Mouse (Mus musculus): Measurements from ENCODE around the gene Il20rb. TPM values are rescaled to one million over a fixed set of nuclear protein-coding genes. Genes with fewer than 3 reads are reported as not detected.

Il20rb gene
- total RNA-seq (2014; rRNA removed) (2.1 and 2.4 TPM in 2 replicates), polyA plus RNA-seq (2015; fragmentation: Nextera tagmentation; extraction: Ambion mirVana) (2.3 and 2.7 TPM in 2 replicates)

DNA sequence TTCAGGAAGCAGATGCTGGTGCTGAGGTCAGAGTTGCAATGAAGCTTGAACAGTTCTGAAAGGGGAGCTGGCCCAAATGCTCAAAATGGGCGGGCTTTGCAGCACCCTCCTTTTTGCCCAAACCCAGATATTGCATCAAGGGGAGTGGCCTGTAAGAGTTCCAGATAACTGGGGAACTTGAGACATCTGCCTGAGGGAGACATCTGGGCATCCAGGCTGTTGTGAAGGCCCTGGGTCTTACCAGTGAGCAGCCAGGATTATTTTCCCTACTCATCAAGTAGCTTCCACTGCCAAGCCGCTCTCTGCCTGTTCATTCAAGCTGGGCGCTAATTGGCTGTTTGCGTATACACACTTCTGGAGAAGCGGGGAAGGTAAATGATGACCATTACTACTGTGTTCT, at the start of gene Il20rb:
Gene Il20rb (minus strand): TSS at position 358 of the 400 bp plus-strand sequence.
- peak; percentile 45 for DNase-seq (ENCODE audit: low spot score)
- no peaks in the 10 kb centered on the region for H3K9me3 ChIP-seq (ENCODE audit: low read length)

GRCm38 (mm10) chr9:100535618-100536262, 49.2 kb upstream of the Il20rb start:
- Histone ChIP-seq H3K4me3 (ENCODE audit: low read length) (no peak overlapping the region), H3K9ac (replicated peaks; ENCODE audit: low read length) (no peak overlapping the region), H3K4me1 (ENCODE audit: insufficient read depth, low read length) (0 out of 2 replicates have a peak, but pooled peaks cover 4% of the 10 kb centered on the region), H3K9me3 (ENCODE audit: low read length) (no peaks in the 10 kb centered on the region), H3K4me2 (ENCODE audit: low read depth, low read length) (no peak overlapping the region), H3K27ac (no peak overlapping the region), H3K36me3 (ENCODE audit: insufficient read depth, low read length) (no peaks in the 10 kb centered on the region), H3K27me3 (ENCODE audit: insufficient read depth, low read length) (no peaks in the 10 kb centered on the region)
- 87% methylated on average over 2 of the region's 2 CpGs for WGBS
- no peak for TF ChIP-seq CTCF (IDR thresholded peaks at IDR 0.05; ENCODE audit: low read depth)
- ATAC-seq = no peak
- DNase-seq (ENCODE audit: low spot score) = no peak

More for the DNA sequence above, at the start of gene Il20rb:
- no peak for ATAC-seq
- Histone ChIP-seq H3K36me3 (ENCODE audit: insufficient read depth, low read length) (no peaks in the 10 kb centered on the region), H3K27me3 (ENCODE audit: insufficient read depth, low read length) (no peaks in the 10 kb centered on the region), H3K4me3 (ENCODE audit: low read length) (no peak within 1 kb of the TSS), H3K4me2 (ENCODE audit: low read depth, low read length) (no peak within 1 kb of the TSS), H3K4me1 (ENCODE audit: insufficient read depth, low read length) (no peaks in the 10 kb centered on the region), H3K9ac (replicated peaks; ENCODE audit: low read length) (no peak within 1 kb of the TSS), H3K27ac (no peak within 1 kb of the TSS)
- TF ChIP-seq CTCF (IDR thresholded peaks at IDR 0.05; ENCODE audit: low read depth) = no peak
- 81% methylated on average over 5 of the region's 5 CpGs for WGBS

- H3K36me3 ChIP-seq (ENCODE audit: insufficient read depth, low read length) = no peaks in the 10 kb centered on the region
- no peak overlapping the region for H3K27ac ChIP-seq
- DNase-seq (ENCODE audit: low spot score) (no peak), ATAC-seq (no peak)
- TF ChIP-seq CTCF (IDR thresholded peaks at IDR 0.05; ENCODE audit: low read depth) = no peak
- 93% methylated on average over 3 of the region's 3 CpGs for WGBS
- H3K9me3 ChIP-seq (ENCODE audit: low read length) = no peaks in the 10 kb centered on the region
- H3K4me1 ChIP-seq (ENCODE audit: insufficient read depth, low read length) = 0 out of 2 replicates have a peak, but pooled peaks cover 4% of the 10 kb centered on the region
- H3K4me2 ChIP-seq (ENCODE audit: low read depth, low read length) = no peak overlapping the region
- no peaks in the 10 kb centered on the region for H3K27me3 ChIP-seq (ENCODE audit: insufficient read depth, low read length)
- no peak overlapping the region for H3K4me3 ChIP-seq (ENCODE audit: low read length)
- no peak overlapping the region for H3K9ac ChIP-seq (replicated peaks; ENCODE audit: low read length)
Observed at GRCm38 (mm10) chr9:100534686-100535085, 48.1 kb upstream of the Il20rb start.

DNA sequence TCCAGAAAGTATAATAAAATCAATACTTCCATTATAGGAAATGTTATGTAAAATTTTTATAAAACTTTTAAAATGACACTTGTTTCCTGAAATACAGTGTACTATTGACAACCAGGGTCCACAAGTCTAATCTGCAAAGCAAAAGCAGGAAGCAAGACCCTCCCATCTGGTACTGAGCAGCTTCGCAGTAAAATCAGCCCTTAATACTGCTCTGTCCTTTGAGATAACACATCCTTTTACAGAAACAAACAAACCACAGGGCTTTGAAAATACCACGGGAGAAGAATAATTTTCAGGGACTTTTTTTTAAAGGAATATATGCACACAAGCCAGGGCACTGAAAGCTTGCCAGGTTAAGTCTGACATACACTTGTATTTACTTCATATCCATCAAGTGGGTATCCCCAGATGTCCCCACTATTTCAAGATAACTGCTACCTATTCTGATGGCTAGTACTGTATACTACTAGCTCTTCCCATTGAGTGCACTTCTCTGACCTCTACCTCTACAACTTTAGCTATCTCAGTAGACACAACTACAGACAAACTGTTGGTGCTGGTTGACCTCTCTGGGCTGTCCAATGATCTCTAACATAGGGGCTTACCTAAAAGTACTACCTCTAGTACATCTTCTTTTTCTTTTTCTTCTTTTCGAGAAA, 46.4 kb upstream of the Il20rb start:
- 70% methylated on average over 3 of the region's 3 CpGs for WGBS
- no peak for ATAC-seq

GRCm38 (mm10) chr9:100531296-100531695, 44.7 kb upstream of the Il20rb start:
- ATAC-seq (no peak), DNase-seq (ENCODE audit: low spot score) (no peak)
- H3K36me3 ChIP-seq (ENCODE audit: insufficient read depth, low read length) = no peaks in the 10 kb centered on the region
- TF ChIP-seq CTCF (IDR thresholded peaks at IDR 0.05; ENCODE audit: low read depth) = no peak
- no peak overlapping the region for H3K4me2 ChIP-seq (ENCODE audit: low read depth, low read length)
- no peak overlapping the region for H3K4me3 ChIP-seq (ENCODE audit: low read length)
- 0 out of 2 replicates have a peak, but pooled peaks cover 4% of the 10 kb centered on the region for H3K4me1 ChIP-seq (ENCODE audit: insufficient read depth, low read length)
- H3K9me3 ChIP-seq (ENCODE audit: low read length) = no peaks in the 10 kb centered on the region
- H3K27me3 ChIP-seq (ENCODE audit: insufficient read depth, low read length) = no peaks in the 10 kb centered on the region
- H3K27ac ChIP-seq = no peak overlapping the region
- no peak overlapping the region for H3K9ac ChIP-seq (replicated peaks; ENCODE audit: low read length)
- WGBS = 55% methylated on average over 1 of the region's 1 CpGs

More for the DNA sequence above, 46.4 kb upstream of the Il20rb start:
- Histone ChIP-seq H3K4me2 (ENCODE audit: low read depth, low read length) (no peak overlapping the region), H3K9ac (replicated peaks; ENCODE audit: low read length) (no peak overlapping the region), H3K36me3 (ENCODE audit: insufficient read depth, low read length) (no peaks in the 10 kb centered on the region), H3K27me3 (ENCODE audit: insufficient read depth, low read length) (no peaks in the 10 kb centered on the region), H3K4me3 (ENCODE audit: low read length) (no peak overlapping the region), H3K4me1 (ENCODE audit: insufficient read depth, low read length) (0 out of 2 replicates have a peak, but pooled peaks cover 4% of the 10 kb centered on the region), H3K27ac (no peak overlapping the region), H3K9me3 (ENCODE audit: low read length) (no peaks in the 10 kb centered on the region)
- TF ChIP-seq CTCF (IDR thresholded peaks at IDR 0.05; ENCODE audit: low read depth) = no peak
- DNase-seq (ENCODE audit: low spot score) = no peak

DNA sequence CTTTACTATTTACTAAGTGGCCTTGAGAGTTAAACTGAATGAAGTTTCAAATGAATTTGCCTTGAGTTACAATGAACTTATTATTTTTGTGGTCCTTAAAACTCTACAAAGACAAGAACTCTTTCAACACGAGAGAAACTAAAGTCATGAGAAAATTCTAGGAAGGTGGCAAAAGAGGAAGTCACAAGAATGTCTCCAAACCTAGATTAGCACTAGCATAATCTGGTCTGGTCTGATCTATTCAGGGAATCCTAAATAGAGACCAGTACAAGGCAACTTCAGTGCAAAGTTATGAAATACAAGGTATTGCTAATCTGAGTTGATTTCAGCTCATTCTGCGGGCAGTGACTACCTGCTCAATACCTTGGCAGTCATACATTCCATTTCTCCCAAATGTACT, 38.6 kb upstream of the Il20rb start:
- no peak for TF ChIP-seq CTCF (IDR thresholded peaks at IDR 0.05; ENCODE audit: low read depth)
- Histone ChIP-seq H3K4me2 (ENCODE audit: low read depth, low read length) (no peak overlapping the region), H3K27ac (no peak overlapping the region), H3K27me3 (ENCODE audit: insufficient read depth, low read length) (no peaks in the 10 kb centered on the region), H3K4me3 (ENCODE audit: low read length) (no peak overlapping the region), H3K9me3 (ENCODE audit: low read length) (no peaks in the 10 kb centered on the region), H3K36me3 (ENCODE audit: insufficient read depth, low read length) (no peaks in the 10 kb centered on the region), H3K9ac (replicated peaks; ENCODE audit: low read length) (no peak overlapping the region), H3K4me1 (ENCODE audit: insufficient read depth, low read length) (no peaks in the 10 kb centered on the region)
- ATAC-seq (no peak), DNase-seq (ENCODE audit: low spot score) (no peak)
- WGBS = 92% methylated on average over 2 of the region's 2 CpGs

DNA sequence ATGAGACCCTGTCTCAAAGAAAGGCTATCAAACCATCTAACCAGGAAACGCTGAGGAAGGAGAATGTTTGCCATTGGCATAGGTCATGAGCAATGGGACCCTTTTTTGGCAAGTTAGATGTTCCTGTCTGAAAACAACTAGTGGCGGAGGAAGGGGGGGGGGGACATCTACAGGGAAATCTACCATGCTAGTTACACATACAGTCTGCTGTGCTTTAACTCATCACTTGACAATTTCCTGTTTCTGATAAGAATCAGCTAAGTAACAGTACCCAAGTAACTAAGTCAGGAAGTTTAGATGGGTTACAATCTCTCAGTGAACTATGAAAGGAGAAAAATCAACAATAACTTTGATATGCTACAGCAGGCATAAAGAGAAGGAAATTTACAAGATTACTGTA, 35.4 kb upstream of the Il20rb start:
- ATAC-seq (no peak), DNase-seq (ENCODE audit: low spot score) (no peak)
- Histone ChIP-seq H3K27ac (no peak overlapping the region), H3K27me3 (ENCODE audit: insufficient read depth, low read length) (no peaks in the 10 kb centered on the region), H3K4me2 (ENCODE audit: low read depth, low read length) (no peak overlapping the region), H3K4me1 (ENCODE audit: insufficient read depth, low read length) (no peaks in the 10 kb centered on the region), H3K36me3 (ENCODE audit: insufficient read depth, low read length) (no peaks in the 10 kb centered on the region), H3K4me3 (ENCODE audit: low read length) (no peak overlapping the region), H3K9me3 (ENCODE audit: low read length) (no peaks in the 10 kb centered on the region), H3K9ac (replicated peaks; ENCODE audit: low read length) (no peak overlapping the region)
- WGBS = 83% methylated on average over 2 of the region's 2 CpGs
- no peak for TF ChIP-seq CTCF (IDR thresholded peaks at IDR 0.05; ENCODE audit: low read depth)
